Mouse (Mus musculus) stomach, embryonic 14.5 days (tissue): ENCODE results near the gene Ccdc120. TPM values are rescaled to one million over a fixed set of nuclear protein-coding genes. Genes with fewer than 3 reads are reported as not detected.

ENCODE experiments used
- ATAC-seq: fragments of 200-750 bp; cut with Nextera tagmentation; 2 replicates; pipeline ENCODE4 v1.8.0; 2017; ENCODE audit warnings: low read depth, moderate TSS enrichment; ENCODE audit not compliant: insufficient number of reproducible peaks, insufficient read depth, low FRiP score
- H3K27ac ChIP-seq: fragments of 300-500 bp; sonication (generic); 2 replicates; pipeline ENCODE4 v1.5.1; 2014; ENCODE audit warnings: mild to moderate bottlenecking, low read length, moderate library complexity, mixed read lengths
- H3K27me3 ChIP-seq: fragments of 300-500 bp; sonication (generic); 2 replicates; pipeline ENCODE4 v1.6.1; 2014; ENCODE audit warnings: low read length, control low read depth, mixed read lengths; ENCODE audit not compliant: control insufficient read depth, insufficient read depth
- H3K36me3 ChIP-seq: fragments of 300-500 bp; sonication (generic); 2 replicates; pipeline ENCODE4 v1.6.1; 2014; ENCODE audit warnings: mild to moderate bottlenecking, control low read depth, low read length, moderate library complexity, mixed read lengths; ENCODE audit not compliant: control insufficient read depth, insufficient read depth
- H3K4me1 ChIP-seq: fragments of 300-500 bp; sonication (generic); 2 replicates; pipeline ENCODE4 v1.6.1; 2014; ENCODE audit warnings: low read length, control low read depth, mixed read lengths; ENCODE audit not compliant: control insufficient read depth, insufficient read depth
- H3K4me2 ChIP-seq: fragments of 300-500 bp; sonication (generic); replicated peaks from 2 replicates; pipeline ENCODE4 v1.6.1; 2014; ENCODE audit warnings: low read depth, low read length, control low read depth
- H3K4me3 ChIP-seq: fragments of 300-500 bp; sonication (generic); 2 replicates; pipeline ENCODE4 v1.5.1; 2014; ENCODE audit warnings: low read depth, low read length, control low read depth
- H3K9ac ChIP-seq: fragments of 300-500 bp; sonication (generic); replicated peaks from 2 replicates; pipeline ENCODE4 v1.6.1; 2014; ENCODE audit warnings: low read depth, mild to moderate bottlenecking, control low read depth, low read length, moderate library complexity, mixed read lengths
- H3K9me3 ChIP-seq: fragments of 300-500 bp; sonication (generic); 2 replicates; pipeline ENCODE4 v1.6.1; 2016; ENCODE audit warnings: low read depth, low read length, control low read depth; ENCODE audit not compliant: control insufficient read depth
- WGBS: fragments of 180-500 bp; shearing (Covaris S2); extraction: QIAGEN DNeasy Blood & Tissue Kit; methylation state at CpG from one replicate; pipeline ENCODE4 v1.1.7; 2014; 5-methylcytosine and 5-hydroxymethylcytosine counted together
- polyA plus RNA-seq: library from polyadenylated mRNA; unstranded; fragments of >200 nt; fragmentation: Nextera tagmentation; extraction: Ambion mirVana; gene quantifications from 2 replicates; pipeline ENCODE4 v1.2.1, GENCODE M21; 2014

The Ccdc120 gene
- polyA plus RNA-seq, 1 experiment from 2014 or later, result 18.5 TPM

- 65% methylated on average over 7 of the region's 7 CpGs for WGBS
- Histone ChIP-seq H3K9ac (no peak overlapping the region), H3K9me3 (no peaks in the 10 kb centered on the region), H3K4me3 (no peak overlapping the region), H3K4me1 (no peaks in the 10 kb centered on the region), H3K4me2 (no peak overlapping the region), H3K36me3 (no peaks in the 10 kb centered on the region; the same call in 1 of the 2 replicates), H3K27me3 (no peaks in the 10 kb centered on the region), H3K27ac (no peak overlapping the region)
- ATAC-seq, result peak; percentile 65; the same call in 1 of the 2 replicates
Measured at GRCm38 (mm10) chrX:7778450-7779244, 27.9 kb upstream of the Ccdc120 start.

GRCm38 (mm10) chrX:7776329-7777082 is 25.8 kb upstream of the Ccdc120 start:
- Histone ChIP-seq H3K4me1 (no peaks in the 10 kb centered on the region), H3K36me3 (peaks cover 5% of the 10 kb centered on the region; the same call in 1 of the 2 replicates), H3K27ac (no peak overlapping the region), H3K9me3 (no peaks in the 10 kb centered on the region), H3K4me3 (no peak overlapping the region), H3K4me2 (no peak overlapping the region), H3K27me3 (no peaks in the 10 kb centered on the region), H3K9ac (no peak overlapping the region)
- peak; percentile 33; the same call in 1 of the 2 replicates for ATAC-seq
- 47% methylated on average over 8 of the region's 8 CpGs for WGBS

GRCm38 (mm10) chrX:7775501-7776205 is 24.9 kb upstream of the Ccdc120 start:
- ATAC-seq, result no peak
- no peak overlapping the region for H3K9ac ChIP-seq
- 75% methylated on average over 9 of the region's 9 CpGs for WGBS

GRCm38 (mm10) chrX:7772766-7773165 is 22.1 kb upstream of the Ccdc120 start:
- H3K9ac ChIP-seq, result no peak overlapping the region
- peaks cover 11% of the 10 kb centered on the region; the same call in 1 of the 2 replicates for H3K36me3 ChIP-seq

More at GRCm38 (mm10) chrX:7775501-7776205, 24.9 kb upstream of the Ccdc120 start:
- Histone ChIP-seq H3K9me3 (no peaks in the 10 kb centered on the region), H3K36me3 (peaks cover 8% of the 10 kb centered on the region; the same call in 1 of the 2 replicates), H3K27ac (no peak overlapping the region), H3K4me1 (no peaks in the 10 kb centered on the region), H3K4me2 (no peak overlapping the region), H3K4me3 (no peak overlapping the region), H3K27me3 (no peaks in the 10 kb centered on the region)

DNA sequence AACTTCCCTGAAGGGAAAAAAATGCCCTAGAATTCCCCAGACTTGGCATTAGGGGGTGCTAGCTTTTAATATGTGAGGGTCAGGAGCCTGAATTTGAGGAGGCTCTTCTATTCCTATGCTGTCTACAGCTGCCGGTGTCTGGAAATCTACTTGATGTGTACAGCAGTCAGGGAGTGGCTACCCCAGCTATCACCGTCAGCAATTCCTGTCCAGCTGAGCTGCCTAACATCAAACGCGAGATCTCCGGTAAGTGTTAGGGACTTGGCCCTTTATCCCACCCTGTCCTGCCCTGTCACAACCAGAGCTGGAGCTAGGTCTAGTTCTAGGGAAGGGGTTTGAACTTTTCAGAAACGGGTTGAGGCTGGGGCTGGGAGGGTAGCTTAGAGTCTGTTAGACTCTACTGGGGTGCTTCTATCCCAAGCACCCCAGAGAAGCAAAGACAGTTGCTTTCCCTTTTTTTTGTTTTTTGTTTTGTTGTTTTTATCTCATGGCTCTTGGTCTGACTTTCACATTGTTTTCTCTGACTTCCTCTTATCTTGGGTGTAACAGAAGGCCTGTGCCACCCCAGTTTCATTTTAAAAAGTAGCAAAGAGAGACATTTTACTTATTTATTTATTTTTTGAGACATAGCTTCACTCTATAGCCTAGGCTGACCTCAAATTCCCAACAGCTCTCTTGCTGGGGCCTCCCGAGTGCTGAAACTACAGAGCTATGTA is 18.8 kb upstream of the Ccdc120 start:
- H3K9ac ChIP-seq, result no peak overlapping the region
- H3K4me1 ChIP-seq, result no peaks in the 10 kb centered on the region
- peaks cover 14% of the 10 kb centered on the region; the same call in 1 of the 2 replicates for H3K36me3 ChIP-seq
- no peak for ATAC-seq
- H3K4me3 ChIP-seq, result no peak overlapping the region
- H3K4me2 ChIP-seq, result no peak overlapping the region
- H3K27me3 ChIP-seq, result no peaks in the 10 kb centered on the region
- H3K9me3 ChIP-seq, result no peaks in the 10 kb centered on the region
- H3K27ac ChIP-seq, result no peak overlapping the region
- 79% methylated on average over 7 of the region's 7 CpGs for WGBS

More at GRCm38 (mm10) chrX:7772766-7773165, 22.1 kb upstream of the Ccdc120 start:
- Histone ChIP-seq H3K27ac (no peak overlapping the region), H3K9me3 (no peaks in the 10 kb centered on the region), H3K27me3 (no peaks in the 10 kb centered on the region), H3K4me3 (no peak overlapping the region), H3K4me1 (no peaks in the 10 kb centered on the region), H3K4me2 (no peak overlapping the region)
- 57% methylated on average over 2 of the region's 2 CpGs for WGBS
- no peak for ATAC-seq

DNA sequence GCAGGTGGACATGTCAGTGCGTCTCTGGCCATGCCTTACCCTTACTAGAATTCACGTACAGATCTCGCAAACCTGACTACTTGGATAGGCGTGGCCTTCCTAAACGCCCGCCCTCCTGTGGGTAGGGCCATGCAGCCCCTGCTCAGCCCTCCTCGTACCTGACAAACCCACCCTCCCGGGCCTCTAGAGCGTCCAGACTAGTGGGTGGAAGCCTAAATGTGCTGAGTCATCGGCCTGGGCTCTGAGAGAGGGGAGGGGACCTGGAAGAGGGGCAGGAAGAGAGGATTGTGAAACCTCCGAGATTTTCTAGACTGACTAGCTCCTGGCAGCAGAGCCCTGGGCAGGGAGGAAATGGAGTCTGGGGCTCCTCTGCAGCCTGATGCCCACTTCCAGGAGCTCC is 15.1 kb upstream of the Ccdc120 start:
- WGBS, result 18% methylated on average over 11 of the region's 11 CpGs
- no peaks in the 10 kb centered on the region for H3K27me3 ChIP-seq
- peak overlapping the region; percentile 57 for H3K4me2 ChIP-seq
- H3K36me3 ChIP-seq, result peaks cover 6% of the 10 kb centered on the region; the same call in 1 of the 2 replicates
- peak overlapping the region; percentile 6; the same call in 1 of the 2 replicates for H3K9ac ChIP-seq
- peak overlapping the region; percentile 6; the same call in 1 of the 2 replicates for H3K4me3 ChIP-seq
- H3K4me1 ChIP-seq, result no peaks in the 10 kb centered on the region
- no peaks in the 10 kb centered on the region for H3K9me3 ChIP-seq
- peak; percentile 75 for ATAC-seq
- no peak overlapping the region for H3K27ac ChIP-seq

- Histone ChIP-seq H3K27ac (no peak overlapping the region), H3K27me3 (no peaks in the 10 kb centered on the region), H3K36me3 (peaks cover 4% of the 10 kb centered on the region; the same call in 1 of the 2 replicates), H3K9ac (peak overlapping the region; percentile 6; the same call in 1 of the 2 replicates), H3K4me1 (no peaks in the 10 kb centered on the region), H3K4me3 (peak overlapping the region; percentile 6; the same call in 1 of the 2 replicates), H3K4me2 (peak overlapping the region; percentile 57), H3K9me3 (no peaks in the 10 kb centered on the region)
- no peak for ATAC-seq
- 24% methylated on average over 13 of the region's 13 CpGs for WGBS
Measured at GRCm38 (mm10) chrX:7765281-7765670, 14.6 kb upstream of the Ccdc120 start.
